Mouse (Mus musculus) heart, postnatal 0 days (tissue): ENCODE data around the gene Atxn1. TPM values are rescaled to one million over a fixed set of nuclear protein-coding genes. Genes with fewer than 3 reads are reported as not detected.

ENCODE experiments used
- ATAC-seq: fragments of 200-750 bp; cut with Nextera tagmentation; 2 replicates; pipeline ENCODE4 v1.8.0; 2017; ENCODE audit warnings: low read depth, moderate number of reproducible peaks, moderate library complexity; ENCODE audit not compliant: insufficient read depth
- DNase-seq: peaks from one replicate; pipeline ENCODE4 v3.0.0-alpha.2; 2016; ENCODE audit warnings: low spot score
- H3K27ac ChIP-seq: fragments of 300-500 bp; sonication (generic); 2 replicates; pipeline ENCODE4 v1.5.1; 2014; ENCODE audit warnings: low read depth, mild to moderate bottlenecking
- H3K27me3 ChIP-seq: fragments of 300-500 bp; sonication (generic); 2 replicates; pipeline ENCODE4 v1.6.1; 2014; ENCODE audit warnings: low read length, mixed read lengths; ENCODE audit not compliant: control insufficient read depth, insufficient read depth
- H3K36me3 ChIP-seq: fragments of 300-500 bp; sonication (generic); replicated peaks from 2 replicates; pipeline ENCODE4 v1.6.1; 2014; ENCODE audit warnings: low read length, mixed read lengths; ENCODE audit not compliant: control insufficient read depth, insufficient read depth
- H3K4me1 ChIP-seq: fragments of 300-500 bp; sonication (generic); 2 replicates; pipeline ENCODE4 v1.6.1; 2014; ENCODE audit warnings: antibody characterized with exemption; ENCODE audit not compliant: control insufficient read depth, insufficient read depth
- H3K4me2 ChIP-seq: fragments of 300-500 bp; sonication (generic); 2 replicates; pipeline ENCODE4 v1.6.1; 2014; ENCODE audit warnings: low read depth, mild to moderate bottlenecking, low read length, moderate library complexity
- H3K4me3 ChIP-seq: fragments of 300-500 bp; sonication (generic); 2 replicates; pipeline ENCODE4 v1.5.1; 2014; ENCODE audit warnings: low read depth, low read length
- H3K9ac ChIP-seq: fragments of 300-500 bp; sonication (generic); replicated peaks from 2 replicates; pipeline ENCODE4 v1.6.1; 2014; ENCODE audit warnings: low read depth, low read length, mixed read lengths
- H3K9me3 ChIP-seq: fragments of 300-500 bp; sonication (generic); replicated peaks from 2 replicates; pipeline ENCODE4 v1.6.1; 2016; ENCODE audit warnings: low read length; ENCODE audit not compliant: control insufficient read depth
- CTCF ChIP-seq: IDR thresholded peaks from 2 replicates; pipeline ENCODE4 v1.5.1; 2016; ENCODE audit warnings: antibody characterized with exemption, control low read depth, low read depth
- EP300 ChIP-seq: IDR thresholded peaks from 2 replicates; pipeline ENCODE4 v1.6.1; 2016; ENCODE audit warnings: antibody characterized with exemption, low read depth
- WGBS: fragments of 180-500 bp; shearing (Covaris S2); extraction: QIAGEN DNeasy Blood & Tissue Kit; methylation state at CpG from one replicate; pipeline ENCODE4 v1.1.7; 2014; 5-methylcytosine and 5-hydroxymethylcytosine counted together
- polyA plus RNA-seq: library from polyadenylated mRNA; unstranded; fragments of >200 nt; fragmentation: Nextera tagmentation; extraction: Ambion mirVana; gene quantifications from 2 replicates; pipeline ENCODE4 v1.2.1, GENCODE M21; 2015
- total RNA-seq: library from RNA; depleted of rRNA; stranded (reverse); fragments of >200 nt; gene quantifications from 2 replicates; pipeline ENCODE4 v1.2.3, GENCODE M21; 2014; ENCODE audit warnings: low replicate concordance

The Atxn1 gene
- total and polyA plus RNA-seq, 2 experiments from 2014 or later, result 10.3 to 15.0 TPM

GRCm38 (mm10) chr13:45690426-45690825 lies 274.4 kb downstream of the Atxn1 start:
- H3K4me3 ChIP-seq, result no peak overlapping the region
- H3K9ac ChIP-seq, result no peak overlapping the region
- no peak overlapping the region for H3K4me2 ChIP-seq
- H3K9me3 ChIP-seq, result no peaks in the 10 kb centered on the region
- H3K27ac ChIP-seq, result no peak overlapping the region
- H3K36me3 ChIP-seq, result no peaks in the 10 kb centered on the region
- no peak for TF ChIP-seq CTCF
- no peak for TF ChIP-seq EP300
- WGBS, result 84% methylated on average over 1 of the region's 1 CpGs
- DNase-seq (no peak), ATAC-seq (no peak)
- H3K4me1 ChIP-seq, result peaks cover 28% of the 10 kb centered on the region
- H3K27me3 ChIP-seq, result no peaks in the 10 kb centered on the region

DNA sequence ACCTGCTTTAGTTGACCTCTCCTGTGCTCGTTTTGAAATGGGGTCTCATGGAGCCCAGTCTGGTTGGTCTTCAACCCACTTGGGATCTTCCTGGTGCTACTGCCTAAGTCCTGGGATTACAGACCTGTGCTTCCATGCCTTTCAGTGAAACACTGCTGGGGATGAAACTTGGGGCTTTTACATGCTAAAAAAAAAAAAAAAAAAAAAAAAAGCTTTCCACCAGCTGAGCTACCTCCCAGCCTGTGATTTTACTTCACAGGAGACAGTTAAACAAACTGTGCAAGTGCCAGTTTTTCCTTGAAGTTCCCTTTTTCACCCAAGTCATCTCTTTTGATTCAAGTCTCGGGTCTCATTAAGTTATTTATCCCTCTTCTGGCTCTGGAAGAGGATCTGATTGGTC lies 275.9 kb downstream of the Atxn1 start:
- 81% methylated on average over 2 of the region's 2 CpGs for WGBS
- no peak overlapping the region for H3K27ac ChIP-seq
- DNase-seq, result no peak
- no peak overlapping the region for H3K9ac ChIP-seq
- H3K4me3 ChIP-seq, result no peak overlapping the region
- no peak overlapping the region for H3K4me2 ChIP-seq
- peaks cover 28% of the 10 kb centered on the region for H3K4me1 ChIP-seq
- TF ChIP-seq EP300, result no peak
- TF ChIP-seq CTCF, result no peak
- H3K36me3 ChIP-seq, result no peaks in the 10 kb centered on the region
- H3K27me3 ChIP-seq, result no peaks in the 10 kb centered on the region
- no peaks in the 10 kb centered on the region for H3K9me3 ChIP-seq
- ATAC-seq, result no peak

- peaks cover 17% of the 10 kb centered on the region for H3K4me1 ChIP-seq
- no peak for TF ChIP-seq CTCF
- no peak for TF ChIP-seq EP300
- H3K9me3 ChIP-seq, result no peaks in the 10 kb centered on the region
- ATAC-seq, result no peak
- H3K4me3 ChIP-seq, result no peak overlapping the region
- H3K27me3 ChIP-seq, result no peaks in the 10 kb centered on the region
- H3K27ac ChIP-seq, result no peak overlapping the region
- WGBS, result 91% methylated on average over 8 of the region's 8 CpGs
- H3K36me3 ChIP-seq, result no peaks in the 10 kb centered on the region
- DNase-seq, result no peak
- no peak overlapping the region for H3K4me2 ChIP-seq
- no peak overlapping the region for H3K9ac ChIP-seq
Measured at GRCm38 (mm10) chr13:45687581-45687980, 277.2 kb downstream of the Atxn1 start.

DNA sequence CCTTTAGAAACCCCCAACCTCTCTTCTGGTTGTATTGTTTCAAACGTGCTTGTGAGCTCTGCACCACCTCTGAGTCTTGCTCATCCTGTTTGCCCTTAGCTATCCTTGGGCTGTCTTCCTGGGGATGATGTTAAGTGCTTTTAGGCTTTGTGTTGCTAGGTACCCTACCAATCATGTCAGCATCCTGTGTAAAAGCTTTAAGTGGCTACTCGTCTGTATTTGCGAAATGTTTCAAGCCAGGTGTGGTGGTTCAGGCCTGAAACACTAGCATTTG lies 278.6 kb downstream of the Atxn1 start:
- H3K4me3 ChIP-seq, result no peak overlapping the region
- H3K9me3 ChIP-seq, result no peaks in the 10 kb centered on the region
- no peaks in the 10 kb centered on the region for H3K36me3 ChIP-seq
- TF ChIP-seq EP300 (no peak), CTCF (no peak)
- H3K27ac ChIP-seq, result no peak overlapping the region
- no peak overlapping the region for H3K4me2 ChIP-seq
- 55% methylated on average over 3 of the region's 3 CpGs for WGBS
- peaks cover 7% of the 10 kb centered on the region; the same call in 1 of the 2 replicates for H3K4me1 ChIP-seq
- H3K9ac ChIP-seq, result no peak overlapping the region
- no peaks in the 10 kb centered on the region for H3K27me3 ChIP-seq
- ATAC-seq, result no peak
- DNase-seq, result no peak

- no peaks in the 10 kb centered on the region for H3K9me3 ChIP-seq
- H3K27ac ChIP-seq, result no peak overlapping the region
- H3K36me3 ChIP-seq, result no peaks in the 10 kb centered on the region
- 76% methylated on average over 7 of the region's 7 CpGs for WGBS
- TF ChIP-seq EP300, result no peak
- TF ChIP-seq CTCF, result no peak
- no peak overlapping the region for H3K9ac ChIP-seq
- H3K4me3 ChIP-seq, result no peak overlapping the region
- no peaks in the 10 kb centered on the region for H3K27me3 ChIP-seq
- H3K4me1 ChIP-seq, result peaks cover 3% of the 10 kb centered on the region; the same call in 1 of the 2 replicates
- ATAC-seq (no peak), DNase-seq (no peak)
- no peak overlapping the region for H3K4me2 ChIP-seq
Measured at GRCm38 (mm10) chr13:45685575-45686308, 279.1 kb downstream of the Atxn1 start.

- H3K4me1 ChIP-seq, result no peaks in the 10 kb centered on the region; the same call in 1 of the 2 replicates
- no peak overlapping the region for H3K4me3 ChIP-seq
- H3K9ac ChIP-seq, result no peak overlapping the region; the same call in 1 of the 2 replicates
- ATAC-seq (no peak), DNase-seq (no peak)
- TF ChIP-seq CTCF (no peak), EP300 (no peak)
- H3K36me3 ChIP-seq, result no peaks in the 10 kb centered on the region
- WGBS, result 35% methylated on average over 4 of the region's 4 CpGs
- H3K9me3 ChIP-seq, result no peaks in the 10 kb centered on the region
- peak overlapping the region; percentile 26 for H3K27ac ChIP-seq
- no peak overlapping the region for H3K4me2 ChIP-seq
- H3K27me3 ChIP-seq, result no peaks in the 10 kb centered on the region
Measured at GRCm38 (mm10) chr13:45684891-45685311, 279.9 kb downstream of the Atxn1 start.
